Mouse (Mus musculus): ENCODE results near the gene Olfr1044.
"Not testable (repeated sequence)": the region's sequence is repeated elsewhere in the genome, so short reads cannot be mapped to it uniquely, and the experiment has no call there.

Gene Olfr1044

GRCm38 (mm10) chr2:86177720-86178119 is at the start of gene Olfr1044:
Gene Olfr1044 (minus strand): TSS chr2:86177820.
- DNase-seq (ENCODE audit: low read depth, low spot score) = no peak

DNA sequence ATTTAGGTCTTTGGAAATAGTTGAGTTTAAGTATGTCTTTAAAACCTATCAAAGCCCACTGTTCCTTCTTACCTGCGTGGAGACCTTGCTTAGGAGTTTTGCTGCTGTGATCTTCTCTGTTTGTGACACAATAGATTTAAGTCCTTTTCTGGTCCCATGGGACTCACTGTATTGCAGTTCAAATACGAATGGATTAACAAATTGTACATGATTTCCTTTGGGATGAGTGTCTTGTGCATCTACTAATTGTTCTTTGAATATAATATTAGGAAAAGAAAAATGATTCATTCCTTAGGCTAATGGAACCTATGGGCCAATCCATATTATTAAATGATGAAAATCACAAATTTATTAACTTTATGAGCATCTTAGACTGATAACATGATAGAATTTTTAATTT is 41.6 kb upstream of the Olfr1044 start, which contains the start of gene Olfr1046:
Gene Olfr1046 (minus strand): TSS at position 101 of the 400 bp plus-strand sequence.
- DNase-seq (ENCODE audit: low read depth, low spot score) = no peak

DNA sequence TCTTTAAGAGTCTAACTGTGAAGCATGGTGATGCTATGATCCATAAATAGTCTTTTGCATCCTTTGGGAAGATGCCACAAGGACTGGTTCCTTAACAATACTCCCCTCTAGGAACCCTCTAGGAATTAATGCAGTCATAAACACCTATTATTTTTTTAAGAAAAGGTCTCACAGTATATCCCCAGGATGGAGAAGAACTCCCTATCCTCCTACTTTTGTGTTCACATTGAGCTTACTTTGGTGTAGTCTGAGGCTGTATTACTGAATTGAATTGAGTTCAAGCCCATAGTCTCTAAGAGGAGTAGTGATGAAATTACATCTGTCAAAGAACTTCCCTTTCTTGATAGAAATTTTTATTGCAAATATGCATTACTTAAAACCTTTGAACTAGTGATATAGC is 25.3 kb upstream of the Olfr1044 start, which contains the start of gene Olfr1045:
Gene Olfr1045 (minus strand): TSS at position 101 of the 400 bp plus-strand sequence.
- DNase-seq (ENCODE audit: low read depth, low spot score) = no peak

DNA sequence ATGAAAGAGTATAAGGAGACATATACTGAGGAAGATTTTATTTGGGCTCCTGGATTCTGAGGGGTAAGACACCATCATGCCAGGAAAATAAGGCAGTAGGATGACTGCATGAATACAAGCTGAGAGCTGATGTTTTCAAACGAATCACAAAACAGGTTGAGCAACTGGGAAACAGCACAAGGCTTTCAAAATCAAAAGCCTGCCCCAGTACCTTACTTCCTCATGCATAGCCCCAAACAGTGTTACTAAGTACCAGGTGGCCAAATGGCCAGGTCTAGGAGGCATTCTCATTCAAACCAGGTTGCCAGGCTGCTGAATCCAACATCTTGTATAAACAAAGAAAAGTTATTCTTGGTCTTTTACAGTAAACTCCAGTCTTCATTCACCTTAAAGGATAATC is 18.2 kb upstream of the Olfr1044 start:
- DNase-seq (ENCODE audit: low read depth, low spot score) = no peak

- no peak for DNase-seq (ENCODE audit: low read depth, low spot score)
Measured at GRCm38 (mm10) chr2:86185583-86185982, 8.0 kb upstream of the Olfr1044 start, which contains the start of gene Olfr52. Gene Olfr52 (minus strand): TSS chr2:86185683.

DNA sequence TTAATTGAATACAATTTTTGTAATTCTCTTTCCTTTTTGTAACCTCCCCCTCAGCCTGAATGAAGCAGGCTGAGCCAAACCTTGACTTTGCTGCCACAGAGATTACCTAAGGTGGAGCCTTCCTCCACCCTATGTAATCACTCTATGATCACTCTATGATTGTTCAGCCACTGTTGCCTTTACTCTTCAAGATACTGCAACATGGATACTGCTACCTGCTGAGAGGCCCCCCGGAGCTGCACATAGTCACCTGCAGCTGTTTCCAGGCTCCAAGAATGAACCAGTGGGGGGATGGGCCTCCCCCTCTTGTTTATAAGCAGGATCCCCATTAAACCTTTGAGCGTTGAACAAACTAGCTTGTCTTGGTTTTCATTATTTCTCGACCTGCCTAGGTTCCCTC is 2.3 kb upstream of the Olfr1044 start:
- DNase-seq (ENCODE audit: low read depth, low spot score) = no peak

- not testable (repeated sequence) for DNase-seq (ENCODE audit: low read depth, low spot score)
Measured at GRCm38 (mm10) chr2:86175422-86175821, 2.2 kb downstream of the Olfr1044 start.

DNA sequence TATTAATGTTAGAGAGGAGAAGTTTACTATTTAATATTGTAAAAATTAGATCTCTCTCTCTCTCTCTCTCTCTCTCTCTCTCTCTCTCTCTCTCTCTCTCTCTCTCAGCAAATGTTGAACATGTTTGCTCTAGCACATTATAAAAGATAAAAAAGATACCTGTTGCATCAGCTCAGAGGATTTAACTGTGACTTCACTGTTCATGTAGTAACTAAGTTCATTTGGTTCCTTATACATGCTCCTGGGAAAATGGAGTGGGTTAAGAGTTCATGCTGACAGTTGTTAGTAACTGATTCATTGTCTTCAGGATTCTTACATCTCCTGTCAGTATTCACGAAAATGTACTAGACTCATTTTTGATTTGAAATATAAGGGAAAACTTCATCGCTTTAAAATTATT is 10.2 kb downstream of the Olfr1044 start, which contains the start of gene Olfr1043:
Gene Olfr1043 (minus strand): TSS at position 101 of the 400 bp plus-strand sequence.
- no peak for DNase-seq (ENCODE audit: low read depth, low spot score)

DNA sequence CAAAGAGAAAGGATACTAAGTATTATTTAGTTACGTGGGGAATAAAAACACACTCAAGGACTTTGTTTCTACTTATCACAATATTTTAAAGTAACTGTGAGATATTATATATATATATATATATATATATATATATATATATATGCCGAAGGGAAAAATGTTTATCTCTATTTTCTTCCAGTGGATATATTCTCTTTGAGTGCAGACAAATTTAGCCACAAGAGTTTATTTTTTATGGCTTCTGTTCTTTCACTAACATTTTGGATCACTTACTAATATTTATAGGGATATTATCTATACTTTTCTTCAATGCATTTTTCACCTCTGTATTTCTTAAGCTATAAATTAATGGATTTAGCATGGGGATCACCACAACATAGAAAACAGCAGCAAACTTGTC is 15.9 kb downstream of the Olfr1044 start, which contains the start of gene Olfr1042:
Gene Olfr1042 (minus strand): TSS at position 101 of the 400 bp plus-strand sequence.
- DNase-seq (ENCODE audit: low read depth, low spot score) = no peak

DNA sequence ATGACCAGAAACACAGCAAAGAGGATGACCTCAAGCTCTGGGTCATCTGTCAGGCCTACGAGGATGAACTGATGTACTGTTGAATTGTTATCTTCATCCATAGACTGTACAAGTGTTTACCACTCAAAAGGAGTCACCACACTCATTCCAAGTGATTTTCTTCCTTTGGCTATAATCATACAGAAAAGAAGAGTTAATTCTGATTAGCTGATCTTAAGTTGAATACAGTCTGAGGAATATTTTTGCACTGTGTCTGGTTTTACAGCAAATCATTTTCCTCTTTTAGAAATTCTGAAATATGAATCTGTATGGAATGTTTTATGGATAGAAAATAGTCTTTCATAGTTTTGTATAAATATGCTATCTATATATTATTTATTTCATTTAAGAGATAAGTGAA is 31.0 kb downstream of the Olfr1044 start, which contains the start of gene Olfr1040:
Gene Olfr1040 (minus strand): TSS at position 101 of the 400 bp plus-strand sequence.
- no peak for DNase-seq (ENCODE audit: low read depth, low spot score)

DNA sequence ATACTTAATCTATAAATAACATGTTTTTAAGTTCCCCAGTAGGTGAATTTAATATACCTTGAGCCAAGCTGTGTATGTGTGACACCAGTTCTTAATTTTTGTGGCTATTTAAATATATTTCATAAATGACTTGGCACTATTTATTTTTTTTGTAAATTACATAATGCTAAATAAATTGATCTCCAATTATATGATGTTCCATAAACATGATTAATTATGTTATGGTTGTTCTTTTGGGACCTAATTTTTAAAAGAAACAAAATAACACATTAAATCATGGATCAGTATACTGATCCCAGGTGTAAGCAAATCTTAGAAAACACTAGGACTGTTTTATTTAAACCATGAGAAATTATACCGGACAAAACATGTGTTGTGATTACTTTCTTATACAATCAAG is 41.8 kb downstream of the Olfr1044 start, which contains the start of gene Olfr1039:
Gene Olfr1039 (minus strand): TSS at position 101 of the 400 bp plus-strand sequence.
- DNase-seq (ENCODE audit: low read depth, low spot score) = no peak
